Mouse (Mus musculus) limb, embryonic 13.5 days (tissue): Measurements from ENCODE around the gene Arid3b. TPM values are rescaled to one million over a fixed set of nuclear protein-coding genes. Genes with fewer than 3 reads are reported as not detected.
A peak's percentile ranks its signal among the peaks of the same experiment; 100 is the strongest.

ENCODE experiments used
- ATAC-seq: fragments of 200-750 bp; cut with Nextera tagmentation; 2 replicates; pipeline ENCODE4 v1.8.0; 2017; ENCODE audit warnings: low read depth, moderate number of reproducible peaks, moderate TSS enrichment; ENCODE audit not compliant: low FRiP score
- H3K27ac ChIP-seq: fragments of 300-500 bp; sonication (generic); 2 replicates; pipeline ENCODE4 v1.5.1; 2015; ENCODE audit warnings: inconsistent platforms, mild to moderate bottlenecking, moderate library complexity
- H3K27me3 ChIP-seq: fragments of 300-500 bp; sonication (generic); 2 replicates; pipeline ENCODE4 v1.6.1; 2015; ENCODE audit warnings: mild to moderate bottlenecking, inconsistent platforms
- H3K36me3 ChIP-seq: fragments of 300-500 bp; sonication (generic); 2 replicates; pipeline ENCODE4 v1.6.1; 2015; ENCODE audit warnings: inconsistent platforms, mild to moderate bottlenecking, moderate library complexity
- H3K4me1 ChIP-seq: fragments of 300-500 bp; sonication (generic); 2 replicates; pipeline ENCODE4 v1.6.1; 2015; ENCODE audit warnings: inconsistent platforms
- H3K4me2 ChIP-seq: fragments of 300-500 bp; sonication (generic); replicated peaks from 2 replicates; pipeline ENCODE4 v1.6.1; 2015; ENCODE audit warnings: inconsistent platforms, mild to moderate bottlenecking, moderate library complexity
- H3K4me3 ChIP-seq: fragments of 300-500 bp; sonication (generic); 2 replicates; pipeline ENCODE4 v1.5.1; 2015; ENCODE audit warnings: moderate library complexity, mild to moderate bottlenecking, inconsistent platforms
- H3K9ac ChIP-seq: fragments of 300-500 bp; sonication (generic); 2 replicates; pipeline ENCODE4 v1.6.1; 2015; ENCODE audit warnings: mild to moderate bottlenecking, inconsistent platforms
- H3K9me3 ChIP-seq: fragments of 300-500 bp; sonication (generic); 2 replicates; pipeline ENCODE4 v1.6.1; 2016; ENCODE audit warnings: inconsistent platforms
- WGBS: fragments of 180-500 bp; shearing (Covaris S2); methylation state at CpG from one replicate; pipeline ENCODE4 v1.1.7; 2015; 5-methylcytosine and 5-hydroxymethylcytosine counted together
- polyA plus RNA-seq: library from polyadenylated mRNA; unstranded; fragments of >200 nt; fragmentation: Nextera tagmentation; extraction: Ambion mirVana; gene quantifications from 2 replicates; pipeline ENCODE4 v1.2.1, GENCODE M21; 2015

Gene Arid3b
- polyA plus RNA-seq, 1 experiment from 2014 or later, result 7.3 TPM

DNA sequence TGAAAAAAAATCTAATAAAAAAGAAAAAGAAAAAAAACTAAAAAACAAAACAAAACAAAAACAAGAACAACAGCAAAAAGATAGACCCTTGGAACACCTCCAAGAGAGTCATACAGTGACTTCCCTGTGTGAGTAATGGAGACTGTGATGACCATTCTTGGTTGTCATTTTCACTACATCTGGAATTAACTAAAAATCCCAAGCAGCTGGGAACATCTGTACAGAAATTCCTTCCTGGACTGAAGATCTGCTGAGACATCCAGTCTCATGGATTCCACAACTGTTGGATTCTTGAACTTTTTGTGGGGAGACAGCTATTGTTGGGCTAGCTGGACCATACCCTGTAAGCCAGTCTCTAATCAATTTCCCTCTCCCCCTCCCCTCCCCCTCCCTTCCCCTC, 27.7 kb upstream of the Arid3b start:
- H3K4me2 ChIP-seq, result no peak overlapping the region
- no peaks in the 10 kb centered on the region for H3K9me3 ChIP-seq

DNA sequence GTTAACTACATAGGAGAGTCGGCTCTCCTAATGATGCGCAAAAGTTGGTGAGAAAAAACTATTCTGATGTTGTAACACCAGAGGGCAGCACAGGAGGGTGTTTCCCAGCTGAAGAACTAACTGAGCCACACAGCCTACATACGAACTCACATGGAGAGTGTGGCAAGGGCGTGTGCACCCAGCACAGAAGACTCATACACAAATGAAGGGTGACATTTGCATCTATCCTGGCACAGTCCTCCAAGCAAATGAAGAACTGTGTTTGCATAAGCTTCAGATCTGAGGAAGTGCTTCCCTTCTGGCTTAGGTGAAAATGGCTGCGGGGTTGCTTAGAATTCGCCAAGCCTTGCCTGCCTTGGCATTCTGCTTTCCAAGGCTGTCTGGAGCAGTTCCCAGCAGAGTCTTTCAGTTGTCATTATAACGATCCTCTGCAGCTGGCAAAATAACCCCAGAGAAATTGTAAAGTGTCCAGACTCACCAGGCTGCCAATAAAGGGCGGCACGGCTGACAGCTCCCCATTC, 25.4 kb upstream of the Arid3b start:
- Histone ChIP-seq H3K4me2 (peak overlapping the region; percentile 14; the same call in 1 of the 2 replicates), H3K27ac (no peak overlapping the region), H3K9ac (no peak overlapping the region), H3K27me3 (no peaks in the 10 kb centered on the region; the same call in 1 of the 2 replicates), H3K4me3 (no peak overlapping the region), H3K4me1 (peaks cover 3% of the 10 kb centered on the region; the same call in 1 of the 2 replicates), H3K36me3 (no peaks in the 10 kb centered on the region), H3K9me3 (no peaks in the 10 kb centered on the region)
- WGBS, result 33% methylated on average over 9 of the region's 9 CpGs
- 0 out of 2 replicates have a peak, but pooled peaks have one; percentile 19 for ATAC-seq

More for the DNA sequence above, 27.7 kb upstream of the Arid3b start:
- Histone ChIP-seq H3K9ac (no peak overlapping the region), H3K27ac (no peak overlapping the region), H3K36me3 (no peaks in the 10 kb centered on the region), H3K4me3 (no peak overlapping the region), H3K27me3 (no peaks in the 10 kb centered on the region; the same call in 1 of the 2 replicates), H3K4me1 (peaks cover 3% of the 10 kb centered on the region; the same call in 1 of the 2 replicates)
- no peak for ATAC-seq

DNA sequence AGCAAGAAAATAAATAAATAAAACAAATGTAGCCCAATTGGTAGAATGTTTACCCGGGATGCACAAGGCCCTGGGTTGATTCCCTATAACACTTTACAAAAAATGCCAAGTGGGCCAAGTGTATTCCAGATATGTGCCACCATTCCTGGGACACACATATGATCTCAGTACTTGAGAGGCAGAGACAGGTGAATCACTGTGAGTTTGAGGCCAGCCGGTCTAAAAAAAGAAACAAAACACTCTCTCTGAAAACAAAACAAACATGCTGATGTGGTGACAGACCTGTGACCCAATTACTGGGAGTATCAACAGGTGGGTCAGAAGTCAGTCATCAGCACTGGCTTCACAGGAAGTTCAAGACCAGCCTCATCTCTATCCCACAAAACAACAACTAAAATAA, 19.9 kb upstream of the Arid3b start:
- Histone ChIP-seq H3K27me3 (no peaks in the 10 kb centered on the region; the same call in 1 of the 2 replicates), H3K36me3 (no peaks in the 10 kb centered on the region), H3K27ac (no peak overlapping the region), H3K9ac (no peak overlapping the region), H3K4me1 (no peaks in the 10 kb centered on the region), H3K4me3 (no peak overlapping the region), H3K4me2 (no peak overlapping the region), H3K9me3 (no peaks in the 10 kb centered on the region)
- WGBS, result 85% methylated on average over 2 of the region's 2 CpGs
- ATAC-seq, result no peak

DNA sequence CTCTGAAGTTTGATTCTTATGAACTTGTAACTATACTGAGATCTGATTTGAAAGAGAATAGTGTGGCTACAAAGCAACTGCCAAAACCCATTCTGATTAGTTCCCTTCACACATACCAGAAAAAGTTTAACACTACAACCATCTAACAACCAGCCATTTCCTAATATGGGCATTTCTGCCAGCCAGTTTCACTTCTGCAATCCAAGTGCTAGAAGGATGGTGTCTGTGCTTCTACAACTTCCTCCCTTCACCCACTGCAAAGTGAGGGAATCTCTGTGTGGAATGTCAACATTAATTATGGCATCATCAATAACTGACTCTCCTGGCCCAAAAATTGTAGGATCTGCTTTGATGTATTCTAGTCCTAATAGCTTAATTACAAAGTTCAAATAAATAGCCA, 17.7 kb upstream of the Arid3b start:
- Histone ChIP-seq H3K9me3 (no peaks in the 10 kb centered on the region), H3K4me2 (no peak overlapping the region), H3K4me1 (no peaks in the 10 kb centered on the region), H3K36me3 (no peaks in the 10 kb centered on the region), H3K27me3 (no peaks in the 10 kb centered on the region), H3K27ac (no peak overlapping the region), H3K4me3 (no peak overlapping the region), H3K9ac (no peak overlapping the region)
- no peak for ATAC-seq

DNA sequence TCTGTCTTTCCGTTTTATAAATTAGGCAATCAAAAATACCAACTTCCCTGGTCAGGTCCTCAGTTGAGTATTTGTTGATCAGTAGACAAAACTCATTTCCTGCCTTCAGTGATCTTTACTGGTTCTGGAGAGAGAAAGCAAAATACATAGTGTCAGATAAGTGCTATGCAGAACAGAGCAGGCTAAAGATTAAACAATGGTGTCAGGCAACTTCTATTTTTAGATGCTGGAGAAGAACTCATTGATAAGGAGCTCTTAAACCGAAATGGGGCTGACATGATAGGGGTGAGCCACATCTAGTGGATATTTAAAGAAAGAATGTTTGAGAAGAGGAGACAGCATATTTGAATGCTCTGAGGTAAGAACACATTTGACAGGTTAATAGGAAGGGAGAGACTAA, 2.4 kb upstream of the Arid3b start:
- no peak for ATAC-seq
- H3K4me2 ChIP-seq, result no peak overlapping the region
- no peaks in the 10 kb centered on the region for H3K9me3 ChIP-seq
- peaks cover 24% of the 10 kb centered on the region for H3K4me1 ChIP-seq
- WGBS, result 81% methylated on average over 2 of the region's 2 CpGs
- no peak overlapping the region for H3K9ac ChIP-seq
- H3K4me3 ChIP-seq, result no peak overlapping the region
- H3K27me3 ChIP-seq, result peaks cover under 1% of the 10 kb centered on the region; the same call in 1 of the 2 replicates
- no peaks in the 10 kb centered on the region for H3K36me3 ChIP-seq
- H3K27ac ChIP-seq, result no peak overlapping the region

DNA sequence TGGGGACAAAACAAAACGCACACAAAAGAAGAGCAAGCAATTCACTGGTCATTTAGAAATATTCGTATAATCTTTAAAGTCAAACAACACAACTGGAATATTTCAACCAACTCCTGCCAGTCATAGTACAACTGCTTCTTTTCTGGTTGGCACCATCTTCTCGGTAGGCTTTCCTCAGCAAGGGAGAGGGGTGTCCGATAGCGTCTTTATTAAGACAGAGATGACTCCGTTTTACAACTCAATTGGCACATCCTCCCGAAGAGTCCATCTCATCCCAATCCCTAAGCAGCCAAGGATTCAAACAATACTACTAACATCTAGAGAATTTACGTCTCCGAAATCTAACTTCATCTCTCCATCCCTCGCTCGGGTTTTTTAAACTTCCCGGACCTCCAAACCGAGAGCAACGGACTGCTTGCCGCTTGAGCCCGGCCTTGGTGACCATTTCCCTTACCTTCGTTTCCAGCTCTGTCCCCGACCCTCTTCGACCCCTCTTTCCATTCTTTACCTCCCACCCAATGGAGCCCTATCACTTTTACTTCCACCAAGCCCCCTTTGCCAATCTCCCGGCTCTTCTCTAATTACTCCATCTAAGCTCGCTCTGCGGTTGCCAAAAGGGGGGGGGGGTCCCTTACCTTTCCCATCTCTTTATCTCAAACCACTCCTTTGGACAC, 615 bp downstream of the Arid3b start:
- 1% methylated on average over 22 of the region's 22 CpGs for WGBS
- H3K9me3 ChIP-seq, result no peaks in the 10 kb centered on the region

DNA sequence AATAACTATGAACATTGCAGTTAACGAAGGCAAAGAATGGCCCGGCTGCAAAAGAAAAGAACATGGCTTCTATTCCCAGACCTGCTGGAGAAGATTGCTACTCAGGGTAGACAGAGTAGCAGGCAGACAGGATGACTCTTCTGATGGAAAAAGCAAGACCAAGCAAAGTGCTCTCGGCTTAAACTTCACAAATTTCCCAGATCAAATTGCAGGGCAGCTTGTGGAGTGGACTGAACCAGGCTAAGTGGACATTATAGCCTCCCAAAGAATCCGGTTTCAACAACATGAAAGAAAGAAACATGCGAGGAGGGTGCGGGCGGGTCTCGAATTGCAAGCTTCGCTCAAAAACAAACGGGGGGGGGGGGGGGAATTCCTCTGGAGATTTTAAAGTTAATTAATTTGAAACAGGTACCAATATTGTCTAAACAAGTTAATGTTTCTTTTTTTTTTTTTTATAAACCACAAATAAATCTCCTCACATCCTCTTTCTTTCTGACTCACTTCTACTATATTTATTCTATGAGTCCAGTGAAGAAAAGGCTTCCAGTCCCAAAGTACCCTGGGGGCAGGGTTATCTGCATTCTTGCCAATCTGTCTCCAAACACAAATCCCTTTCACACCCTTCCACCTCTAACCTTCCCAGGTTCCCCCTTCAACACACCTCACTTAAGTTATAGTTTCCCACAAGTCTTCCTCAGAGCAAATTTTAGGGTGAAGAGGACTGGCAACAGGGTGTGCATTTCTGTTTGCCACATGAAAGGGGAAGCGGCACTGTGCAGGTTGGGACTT, 1.8 kb downstream of the Arid3b start:
- Histone ChIP-seq H3K4me2 (peak overlapping the region; percentile 78), H3K27me3 (peaks cover 21% of the 10 kb centered on the region), H3K9ac (no peak overlapping the region), H3K27ac (no peak overlapping the region), H3K4me3 (peak overlapping the region; percentile 72; the same call in 1 of the 2 replicates), H3K4me1 (peaks cover 59% of the 10 kb centered on the region), H3K9me3 (no peaks in the 10 kb centered on the region), H3K36me3 (no peaks in the 10 kb centered on the region; the same call in 1 of the 2 replicates)
- ATAC-seq, result no peak
- WGBS, result 5% methylated on average over 11 of the region's 11 CpGs

More for the DNA sequence above, 615 bp downstream of the Arid3b start:
- Histone ChIP-seq H3K9ac (peak overlapping the region; percentile 72), H3K27me3 (peaks cover 18% of the 10 kb centered on the region; the same call in 1 of the 2 replicates), H3K4me2 (peak overlapping the region; percentile 78), H3K36me3 (no peaks in the 10 kb centered on the region; the same call in 1 of the 2 replicates), H3K4me3 (peak overlapping the region; percentile 72), H3K27ac (no peak overlapping the region), H3K4me1 (peaks cover 47% of the 10 kb centered on the region)
- ATAC-seq, result no peak

DNA sequence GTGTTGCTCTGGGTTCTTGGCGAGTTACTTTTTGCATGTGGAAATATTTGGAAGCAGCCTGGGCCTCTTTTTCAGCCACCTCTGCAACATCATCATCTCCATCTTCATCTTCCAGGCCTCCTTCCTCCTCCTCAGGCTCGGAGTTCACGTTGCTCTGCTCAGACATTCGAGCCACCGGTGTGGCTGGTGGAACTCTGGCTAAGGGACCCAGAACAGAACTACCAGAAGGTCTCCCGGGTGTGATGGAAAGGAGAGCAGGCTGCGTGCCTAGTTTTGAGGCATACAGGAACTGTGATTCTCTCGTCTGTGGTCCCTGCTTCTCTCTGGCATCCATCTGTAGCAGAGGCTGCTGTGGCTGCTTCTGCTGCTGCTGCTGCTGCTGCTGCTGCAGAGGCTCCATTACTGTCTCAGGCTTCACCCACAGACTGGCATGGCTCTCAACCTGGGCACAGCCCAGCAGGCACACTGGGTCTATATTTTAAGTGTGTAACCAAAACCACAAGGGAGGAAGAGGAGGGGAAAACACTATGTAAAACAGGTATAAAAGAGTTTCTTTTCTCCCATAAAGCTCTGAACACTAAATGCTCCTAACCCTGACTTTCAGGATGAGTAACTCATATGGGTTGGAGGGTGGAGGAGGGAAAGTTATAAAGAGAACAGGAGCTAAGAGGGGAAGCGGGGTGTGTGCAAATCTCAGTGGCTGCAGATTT, 2.7 kb downstream of the Arid3b start:
- Histone ChIP-seq H3K9me3 (no peaks in the 10 kb centered on the region), H3K27me3 (peaks cover 30% of the 10 kb centered on the region), H3K4me1 (peaks cover 67% of the 10 kb centered on the region), H3K4me3 (no peak overlapping the region), H3K9ac (no peak overlapping the region), H3K4me2 (no peak overlapping the region), H3K36me3 (no peaks in the 10 kb centered on the region; the same call in 1 of the 2 replicates), H3K27ac (no peak overlapping the region)
- WGBS, result 59% methylated on average over 9 of the region's 9 CpGs
- no peak for ATAC-seq

DNA sequence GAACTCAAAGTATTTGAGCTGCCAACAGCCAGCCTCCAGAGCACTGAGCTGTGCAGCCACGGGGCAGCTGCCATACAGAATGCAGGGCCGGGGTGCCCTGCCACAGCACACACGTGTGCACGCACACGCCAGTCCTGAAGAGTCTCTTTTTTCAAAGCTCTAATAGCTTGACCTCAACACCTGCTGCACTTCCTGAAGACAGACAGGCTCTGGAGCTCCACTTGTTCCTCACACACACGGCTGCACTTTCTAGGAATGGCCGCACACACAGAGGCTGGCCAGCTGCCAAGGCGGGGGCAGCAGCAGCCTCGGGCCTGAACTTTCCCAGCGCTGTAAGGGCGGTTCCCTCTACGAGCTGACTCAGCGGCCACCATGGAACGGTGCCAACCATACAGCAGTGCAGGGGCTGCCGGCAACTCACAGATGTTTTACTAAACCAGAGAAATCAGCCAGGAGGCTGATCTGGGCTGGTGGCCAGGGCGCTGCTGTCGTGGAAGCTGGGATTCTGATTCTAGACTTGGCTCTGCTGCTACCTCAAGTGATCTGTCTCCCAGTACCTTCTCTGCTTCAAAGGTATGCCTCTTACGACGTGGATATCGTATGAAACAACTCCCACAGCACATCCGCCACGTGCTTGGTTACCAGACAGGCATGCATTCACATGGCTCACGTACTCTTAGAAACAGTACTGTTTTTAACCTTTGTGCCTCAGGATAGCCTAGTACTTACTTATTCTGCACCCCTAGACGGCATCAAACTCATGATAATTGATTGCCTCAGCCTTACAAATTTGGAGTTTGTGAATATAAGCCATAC, 5.1 kb downstream of the Arid3b start:
- H3K27me3 ChIP-seq, result peaks cover 31% of the 10 kb centered on the region
- H3K4me2 ChIP-seq, result peak overlapping the region; percentile 56
- 5% methylated on average over 24 of the region's 24 CpGs for WGBS
- no peak overlapping the region for H3K9ac ChIP-seq
- no peaks in the 10 kb centered on the region; the same call in 1 of the 2 replicates for H3K36me3 ChIP-seq
- H3K4me1 ChIP-seq, result peaks cover 61% of the 10 kb centered on the region
- peak; percentile 96 for ATAC-seq
- H3K9me3 ChIP-seq, result no peaks in the 10 kb centered on the region
- peak overlapping the region; percentile 39; the same call in 1 of the 2 replicates for H3K27ac ChIP-seq
- peak overlapping the region; percentile 17; the same call in 1 of the 2 replicates for H3K4me3 ChIP-seq

DNA sequence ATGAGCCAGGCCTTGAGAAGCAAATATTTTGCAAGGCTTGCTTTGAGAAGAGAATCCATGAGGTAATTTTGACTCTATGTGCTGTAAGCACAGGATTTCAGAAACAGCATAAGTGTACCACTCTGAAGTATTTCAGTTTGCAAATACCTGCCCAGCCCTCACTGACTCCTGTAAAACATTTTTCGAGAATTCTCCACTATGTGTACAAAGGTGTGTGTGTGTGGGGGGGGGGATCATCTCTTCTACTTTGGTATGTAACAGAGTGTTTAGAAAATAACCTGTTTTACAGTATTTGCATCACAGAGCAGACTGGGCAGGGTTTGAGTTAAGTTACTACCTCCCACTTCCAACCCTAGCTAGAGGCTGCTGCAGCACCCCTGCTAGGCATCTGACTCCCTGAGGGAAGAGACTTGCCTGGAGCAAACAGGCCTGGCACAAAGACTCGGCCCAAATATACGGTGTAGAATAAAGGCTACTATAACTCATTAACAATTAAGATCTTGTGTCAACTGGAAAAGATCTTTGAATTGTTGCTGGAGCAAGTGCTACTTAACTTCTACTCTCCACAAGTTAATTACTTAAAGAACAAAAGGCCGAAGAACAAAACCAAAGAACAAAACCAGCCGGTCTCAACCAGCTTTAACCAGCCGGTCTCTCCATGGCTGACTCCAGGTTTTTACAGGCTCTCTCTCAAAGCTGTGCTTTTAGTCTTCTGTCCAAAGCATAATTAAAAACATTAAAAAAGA, 6.6 kb downstream of the Arid3b start:
- Histone ChIP-seq H3K4me3 (no peak overlapping the region), H3K36me3 (no peaks in the 10 kb centered on the region; the same call in 1 of the 2 replicates), H3K9ac (no peak overlapping the region), H3K27ac (no peak overlapping the region), H3K4me2 (no peak overlapping the region), H3K9me3 (no peaks in the 10 kb centered on the region), H3K27me3 (peaks cover 31% of the 10 kb centered on the region), H3K4me1 (peaks cover 50% of the 10 kb centered on the region)
- ATAC-seq, result no peak
- 30% methylated on average over 6 of the region's 6 CpGs for WGBS
